Mouse (Mus musculus): ENCODE measurements around the gene Ssr2. TPM values are rescaled to one million over a fixed set of nuclear protein-coding genes. Genes with fewer than 3 reads are reported as not detected.
A peak's percentile ranks its signal among the peaks of the same experiment; 100 is the strongest.
"Not testable (repeated sequence)": the region's sequence is repeated elsewhere in the genome, so short reads cannot be mapped to it uniquely, and the experiment has no call there.

Gene Ssr2
- polyA plus RNA-seq, 1 experiment from 2014 or later: 164 TPM

DNA sequence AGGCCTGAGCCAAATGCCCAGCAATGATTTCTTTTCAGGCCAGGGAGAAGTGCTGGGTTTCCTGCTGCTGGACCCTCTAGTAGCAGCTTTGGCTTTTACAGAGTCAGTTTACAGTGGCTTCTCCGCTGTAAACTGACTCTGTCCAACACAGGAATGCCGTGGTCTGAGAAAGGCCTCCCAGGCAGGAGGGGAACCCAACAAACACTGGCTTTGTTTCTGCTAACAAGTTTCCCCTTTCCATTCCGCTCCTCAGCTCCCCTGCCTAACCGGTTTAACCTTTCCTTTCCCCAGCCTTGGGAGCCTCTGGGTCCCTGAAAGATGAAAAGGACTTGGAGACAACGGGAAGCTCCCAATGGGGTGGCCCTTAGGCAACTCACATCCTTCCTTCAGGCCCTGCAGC is 14.6 kb downstream of the Ssr2 start:
- no peak overlapping the region for H3K9ac ChIP-seq
- no peak overlapping the region for H3K4me2 ChIP-seq
- ATAC-seq (replicated peaks; ENCODE audit: insufficient number of reproducible peaks, insufficient read depth, low FRiP score, low read depth): no peak
- H3K9me3 ChIP-seq (replicated peaks): no peaks in the 10 kb centered on the region
- H3K4me3 ChIP-seq: no peak overlapping the region
- H3K4me1 ChIP-seq (replicated peaks): peaks cover 34% of the 10 kb centered on the region
- WGBS: 29% methylated on average over 5 of the region's 5 CpGs
- H3K27ac ChIP-seq: 0 out of 2 replicates have a peak overlapping the region, but pooled peaks have one; percentile 1
- peaks cover 33% of the 10 kb centered on the region for H3K36me3 ChIP-seq
- H3K27me3 ChIP-seq: no peaks in the 10 kb centered on the region

DNA sequence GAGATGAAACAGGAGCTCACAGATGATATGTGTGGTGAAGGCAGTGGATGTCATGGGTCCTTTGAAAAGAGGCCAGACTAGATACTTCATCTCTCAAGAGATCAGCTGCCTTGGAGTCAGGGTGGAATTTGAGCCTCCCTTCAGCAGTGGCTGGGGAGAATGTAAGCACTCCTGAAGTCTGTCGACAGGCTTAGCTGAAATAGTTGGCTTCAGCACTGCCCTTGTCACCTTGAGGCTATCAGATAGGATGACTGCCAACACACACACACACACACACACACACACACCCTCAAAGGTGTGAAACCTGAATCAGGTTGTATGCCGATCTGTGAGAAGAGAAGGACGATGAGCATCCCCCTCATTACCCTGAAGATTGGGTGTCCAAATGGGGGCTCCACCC is 15.4 kb downstream of the Ssr2 start:
- ATAC-seq (replicated peaks; ENCODE audit: insufficient number of reproducible peaks, insufficient read depth, low FRiP score, low read depth): no peak
- Histone ChIP-seq H3K36me3 (peaks cover 26% of the 10 kb centered on the region), H3K4me1 (replicated peaks) (peaks cover 34% of the 10 kb centered on the region), H3K9ac (no peak overlapping the region), H3K4me2 (no peak overlapping the region), H3K27ac (peak overlapping the region; percentile 1; the same call in 1 of the 2 replicates), H3K9me3 (replicated peaks) (no peaks in the 10 kb centered on the region), H3K27me3 (no peaks in the 10 kb centered on the region), H3K4me3 (no peak overlapping the region)
- WGBS: 36% methylated on average over 3 of the region's 3 CpGs

DNA sequence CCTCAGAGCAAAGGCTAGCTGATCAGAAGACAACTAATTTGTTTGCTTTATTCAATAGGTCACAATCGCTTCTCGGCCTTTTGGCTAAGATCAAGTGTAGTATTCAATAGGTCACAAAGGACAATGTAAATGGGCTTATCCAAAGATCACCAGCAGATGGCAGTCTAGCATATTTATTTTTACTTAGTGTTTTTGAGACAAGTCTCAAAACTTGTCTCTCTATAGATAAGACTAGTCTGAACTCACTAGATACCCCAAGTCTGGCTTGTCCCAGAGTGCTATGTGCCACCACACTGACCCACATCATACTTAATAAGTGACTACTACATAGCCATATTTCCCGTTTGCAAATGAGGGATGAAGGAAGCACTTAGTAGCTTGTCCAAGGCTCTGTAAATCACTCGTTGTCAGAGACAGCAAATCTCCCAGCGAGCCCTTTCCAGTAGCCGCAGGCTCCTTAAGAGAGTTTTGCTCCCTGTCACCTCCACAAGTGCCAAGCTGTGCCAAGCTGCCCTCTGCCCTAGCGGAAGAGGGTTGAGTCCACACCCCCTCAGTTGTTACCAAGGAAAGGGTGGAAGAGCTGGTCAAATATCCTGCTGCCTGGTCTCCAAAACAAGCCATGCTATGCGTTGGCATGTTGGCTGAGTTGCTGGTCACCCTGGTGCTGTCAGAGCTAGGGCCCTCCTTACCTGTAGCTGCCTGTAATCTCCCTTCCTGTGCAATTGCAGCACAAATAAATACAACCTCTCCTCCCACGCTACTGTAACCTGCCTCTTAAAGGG is 16.5 kb downstream of the Ssr2 start:
- H3K9me3 ChIP-seq (replicated peaks): no peaks in the 10 kb centered on the region
- no peaks in the 10 kb centered on the region for H3K27me3 ChIP-seq
- H3K4me1 ChIP-seq (replicated peaks): peaks cover 34% of the 10 kb centered on the region
- H3K4me2 ChIP-seq: peak overlapping the region; percentile 28
- H3K27ac ChIP-seq: peak overlapping the region; percentile 13; the same call in 1 of the 2 replicates
- no peak overlapping the region for H3K9ac ChIP-seq
- H3K4me3 ChIP-seq: no peak overlapping the region
- peaks cover 16% of the 10 kb centered on the region for H3K36me3 ChIP-seq
- 27% methylated on average over 9 of the region's 9 CpGs for WGBS
- no peak for ATAC-seq (replicated peaks; ENCODE audit: insufficient number of reproducible peaks, insufficient read depth, low FRiP score, low read depth)

DNA sequence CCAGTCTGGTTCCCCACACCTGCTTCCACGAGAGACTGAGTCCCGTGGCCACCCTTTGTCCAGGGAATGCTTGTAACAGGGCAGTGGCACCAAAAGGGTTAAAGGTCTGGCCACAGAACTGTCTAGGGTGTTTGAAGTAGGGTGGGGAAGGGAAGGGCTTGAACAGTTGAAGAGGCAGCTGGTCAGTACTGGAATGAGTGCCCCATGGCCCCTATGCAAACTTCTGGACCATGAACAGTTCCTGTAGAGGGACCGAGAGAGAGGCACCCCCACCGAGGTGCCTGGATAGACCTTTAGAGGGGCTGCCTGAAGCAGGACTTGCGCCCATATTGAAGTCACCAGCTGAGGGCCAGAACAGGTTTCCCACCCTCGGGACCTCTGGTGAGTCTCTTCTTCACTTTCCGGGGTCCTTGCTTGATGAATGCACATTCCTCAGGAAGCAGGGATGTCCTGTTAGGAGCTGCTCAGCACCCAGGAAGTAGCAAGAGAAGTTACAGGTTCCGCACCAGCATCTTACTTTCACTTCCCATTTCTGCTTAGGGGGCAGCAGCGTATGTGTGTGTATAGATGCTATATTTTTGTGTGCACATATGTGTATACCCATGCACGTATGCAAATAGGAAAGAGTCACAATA is 17.4 kb downstream of the Ssr2 start:
- no peak overlapping the region for H3K9ac ChIP-seq
- H3K4me3 ChIP-seq: 0 out of 2 replicates have a peak overlapping the region, but pooled peaks have one; percentile 7
- ATAC-seq (replicated peaks; ENCODE audit: insufficient number of reproducible peaks, insufficient read depth, low FRiP score, low read depth): no peak

DNA sequence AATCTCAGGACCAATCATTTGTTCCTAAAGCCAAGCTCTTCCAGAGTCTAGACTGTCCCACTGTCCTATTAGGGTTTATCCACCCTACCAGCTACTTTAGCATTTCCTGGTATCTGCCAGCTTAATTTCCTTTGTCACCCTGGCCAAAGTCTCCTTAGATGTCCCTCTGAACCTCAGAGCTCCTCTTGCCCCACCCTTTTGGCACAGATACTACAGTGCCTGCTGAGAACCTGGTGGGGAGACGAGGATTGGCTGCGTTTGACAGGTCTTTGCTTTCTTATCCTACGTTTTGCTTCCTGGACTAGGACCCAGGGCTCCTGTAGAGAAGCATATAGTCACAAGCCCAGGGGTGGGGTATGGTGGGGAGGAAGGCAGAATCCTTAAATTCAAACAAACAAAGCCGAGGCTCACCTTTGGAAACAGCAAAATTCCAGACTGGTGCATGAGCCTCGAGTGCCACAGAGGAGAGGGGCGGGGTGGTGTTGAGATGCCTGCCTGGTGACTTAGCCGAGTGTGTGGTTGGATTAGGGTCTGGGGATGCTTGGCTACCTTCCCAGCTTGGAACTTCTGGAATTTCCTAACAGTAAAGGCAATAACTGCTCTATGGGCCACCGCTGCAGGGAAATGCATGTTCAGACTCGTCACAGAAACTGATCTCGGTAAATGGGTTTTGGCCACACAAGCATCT is 18.4 kb downstream of the Ssr2 start:
- Histone ChIP-seq H3K9me3 (replicated peaks) (no peaks in the 10 kb centered on the region), H3K27ac (no peak overlapping the region), H3K9ac (no peak overlapping the region), H3K4me3 (no peak overlapping the region), H3K4me1 (replicated peaks) (peaks cover 34% of the 10 kb centered on the region), H3K4me2 (no peak overlapping the region), H3K36me3 (no peaks in the 10 kb centered on the region; the same call in 1 of the 2 replicates), H3K27me3 (no peaks in the 10 kb centered on the region)
- 27% methylated on average over 10 of the region's 10 CpGs for WGBS
- ATAC-seq (replicated peaks; ENCODE audit: insufficient number of reproducible peaks, insufficient read depth, low FRiP score, low read depth): no peak

More for the DNA sequence above, 17.4 kb downstream of the Ssr2 start:
- Histone ChIP-seq H3K4me2 (peak overlapping the region; percentile 10; the same call in 1 of the 2 replicates), H3K36me3 (peaks cover 7% of the 10 kb centered on the region), H3K27me3 (no peaks in the 10 kb centered on the region), H3K27ac (0 out of 2 replicates have a peak overlapping the region, but pooled peaks have one; percentile 9), H3K4me1 (replicated peaks) (peaks cover 34% of the 10 kb centered on the region), H3K9me3 (replicated peaks) (no peaks in the 10 kb centered on the region)
- 66% methylated on average over 10 of the region's 10 CpGs for WGBS

DNA sequence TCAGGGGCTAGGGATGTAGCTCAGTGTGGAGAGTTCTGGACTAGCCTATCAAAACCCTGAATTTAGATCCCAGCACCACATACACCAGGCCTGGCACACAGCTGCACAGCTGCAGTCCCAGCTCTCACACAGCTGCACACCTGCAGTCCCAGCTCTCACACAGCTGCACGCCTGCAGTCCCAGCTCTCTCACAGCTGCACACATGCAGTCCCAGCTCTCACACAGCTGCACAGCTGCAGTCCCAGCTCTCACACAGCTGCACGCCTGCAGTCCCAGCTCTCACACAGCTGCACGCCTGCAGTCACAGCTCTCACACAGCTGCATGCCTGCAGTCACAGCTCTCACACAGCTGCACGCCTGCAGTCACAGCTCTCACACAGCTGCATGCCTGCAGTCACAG is 20.9 kb downstream of the Ssr2 start:
- H3K36me3 ChIP-seq; H3K9ac ChIP-seq; H3K4me3 ChIP-seq; H3K4me2 ChIP-seq; H3K27ac ChIP-seq; H3K27me3 ChIP-seq; H3K9me3 ChIP-seq (replicated peaks); ATAC-seq (replicated peaks; ENCODE audit: insufficient number of reproducible peaks, insufficient read depth, low FRiP score, low read depth): not testable (repeated sequence)
- WGBS: 79% methylated on average over 4 of the region's 4 CpGs
- H3K4me1 ChIP-seq (replicated peaks): peaks cover 21% of the 10 kb centered on the region

DNA sequence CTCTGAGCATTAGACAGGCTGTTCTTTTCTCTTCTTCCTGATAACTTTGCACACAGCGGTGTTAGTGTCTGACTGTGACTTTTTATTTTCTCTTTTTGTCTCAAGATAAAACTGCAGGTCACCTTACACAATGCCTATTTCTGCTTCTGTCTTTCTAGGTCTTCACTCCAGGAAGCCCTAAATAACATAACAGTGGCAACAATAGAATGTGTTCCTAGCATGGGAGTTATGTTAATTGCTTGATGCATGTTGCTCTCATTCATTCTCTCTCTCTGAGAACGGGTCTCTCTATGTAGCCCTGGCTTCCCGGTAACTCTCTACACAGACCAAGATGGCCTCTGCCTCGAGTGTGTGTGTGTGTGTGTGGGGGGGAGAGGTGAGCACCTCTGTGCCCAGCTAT is 26.8 kb downstream of the Ssr2 start:
- WGBS: 61% methylated on average over 4 of the region's 4 CpGs
- Histone ChIP-seq H3K4me2 (no peak overlapping the region), H3K27ac (no peak overlapping the region), H3K4me3 (no peak overlapping the region), H3K9ac (no peak overlapping the region), H3K4me1 (replicated peaks) (peaks cover 9% of the 10 kb centered on the region), H3K9me3 (replicated peaks) (no peaks in the 10 kb centered on the region), H3K36me3 (no peaks in the 10 kb centered on the region), H3K27me3 (no peaks in the 10 kb centered on the region)
- ATAC-seq (replicated peaks; ENCODE audit: insufficient number of reproducible peaks, insufficient read depth, low FRiP score, low read depth): no peak

DNA sequence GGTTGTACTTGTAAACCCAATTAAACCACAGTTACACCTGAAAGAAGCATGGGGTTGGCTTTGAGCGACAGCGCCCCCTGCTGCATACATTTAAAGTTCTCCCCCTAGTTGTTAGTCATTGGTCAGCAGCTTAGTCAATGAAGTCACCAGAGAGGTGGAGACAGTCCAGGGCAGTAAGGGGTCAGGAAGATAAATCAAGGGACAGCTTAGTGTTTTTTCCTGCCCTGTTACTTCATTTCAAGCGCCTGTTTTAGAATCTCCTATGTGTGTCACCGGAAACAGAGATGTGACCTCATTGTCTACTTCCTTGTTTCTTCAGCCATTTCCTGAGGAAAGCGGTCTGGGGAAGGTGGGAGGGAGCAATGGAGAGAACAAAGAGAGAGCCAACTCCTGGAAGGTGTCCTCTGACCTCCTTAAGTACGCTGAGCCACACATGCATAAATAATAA is 28.1 kb downstream of the Ssr2 start:
- WGBS: 16% methylated on average over 6 of the region's 6 CpGs

DNA sequence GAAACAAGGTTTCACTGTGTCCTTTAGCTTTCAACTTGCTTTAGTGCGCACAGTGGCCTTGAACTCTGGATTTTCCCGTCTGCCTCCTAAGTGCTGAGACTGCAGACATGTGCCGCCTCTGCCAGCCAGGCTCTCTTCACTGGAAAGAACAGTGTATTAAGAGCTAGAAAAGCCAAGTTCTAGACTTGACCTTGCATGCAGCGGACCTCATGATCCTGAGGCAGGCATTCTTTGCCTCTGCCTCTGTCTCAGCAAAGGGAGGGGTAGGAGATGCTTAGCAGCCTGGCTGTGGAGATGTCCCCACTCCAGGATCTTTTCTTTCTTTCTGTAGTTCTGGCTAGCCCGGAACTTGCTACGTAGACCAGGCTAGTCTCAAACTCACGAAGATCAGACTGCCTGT is 29.2 kb downstream of the Ssr2 start:
- H3K27me3 ChIP-seq: no peaks in the 10 kb centered on the region
- no peaks in the 10 kb centered on the region for H3K9me3 ChIP-seq (replicated peaks)
- no peak overlapping the region for H3K4me3 ChIP-seq
- H3K4me1 ChIP-seq (replicated peaks): peaks cover 21% of the 10 kb centered on the region
- 89% methylated on average over 7 of the region's 7 CpGs for WGBS
- H3K36me3 ChIP-seq: no peaks in the 10 kb centered on the region
- H3K4me2 ChIP-seq: no peak overlapping the region
- no peak overlapping the region for H3K9ac ChIP-seq
- no peak overlapping the region for H3K27ac ChIP-seq
- no peak for ATAC-seq (replicated peaks; ENCODE audit: insufficient number of reproducible peaks, insufficient read depth, low FRiP score, low read depth)

More for the DNA sequence above, 28.1 kb downstream of the Ssr2 start:
- H3K36me3 ChIP-seq: no peaks in the 10 kb centered on the region
- H3K9me3 ChIP-seq (replicated peaks): no peaks in the 10 kb centered on the region
- no peak overlapping the region for H3K4me3 ChIP-seq
- peak overlapping the region; percentile 58 for H3K27ac ChIP-seq
- no peak overlapping the region for H3K4me2 ChIP-seq
- H3K27me3 ChIP-seq: no peaks in the 10 kb centered on the region
- peaks cover 14% of the 10 kb centered on the region for H3K4me1 ChIP-seq (replicated peaks)
- peak; percentile 66 for ATAC-seq (replicated peaks; ENCODE audit: insufficient number of reproducible peaks, insufficient read depth, low FRiP score, low read depth)
- H3K9ac ChIP-seq: no peak overlapping the region

DNA sequence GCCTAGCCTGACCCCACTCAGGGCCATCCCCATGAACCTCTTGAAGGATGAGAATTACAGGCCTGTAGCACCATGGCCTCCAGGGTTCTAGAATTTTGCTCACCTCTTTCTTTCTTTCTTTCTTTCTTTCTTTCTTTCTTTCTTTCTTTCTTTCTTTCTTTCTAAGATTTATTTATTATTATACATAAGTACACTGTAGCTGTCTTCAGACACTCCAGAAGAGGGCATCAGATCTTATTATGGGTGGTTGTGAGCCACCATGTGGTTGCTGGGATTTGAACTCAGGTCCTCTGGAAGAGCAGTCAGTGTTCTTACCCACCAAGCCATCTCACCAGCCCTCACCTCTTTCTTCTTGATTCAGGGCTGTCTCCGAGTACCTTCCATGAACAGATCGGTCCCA is 30.0 kb downstream of the Ssr2 start, which contains the start of gene Arhgef2:
Gene Arhgef2, plus strand, starts transcription at position 301 of the 400 bp plus-strand sequence.
- not testable (repeated sequence) for H3K4me3 ChIP-seq; H3K27me3 ChIP-seq; H3K27ac ChIP-seq; H3K9ac ChIP-seq; H3K9me3 ChIP-seq (replicated peaks); H3K36me3 ChIP-seq; ATAC-seq (replicated peaks; ENCODE audit: insufficient number of reproducible peaks, insufficient read depth, low FRiP score, low read depth)
- peak within 1 kb of the TSS; percentile 70; the same call in 1 of the 2 replicates for H3K4me2 ChIP-seq
- H3K4me1 ChIP-seq (replicated peaks): peaks cover 21% of the 10 kb centered on the region
- 87% methylated on average over 2 of the region's 2 CpGs for WGBS

All from heart, embryonic 15.5 days (tissue).